Mouse (Mus musculus): ENCODE measurements around the gene Nuak2.
"Not testable (repeated sequence)": the region's sequence is repeated elsewhere in the genome, so short reads cannot be mapped to it uniquely, and the experiment has no call there.

The Nuak2 gene

GRCm38 (mm10) chr1:132315889-132316624 lies at the start of gene Nuak2:
Nuak2 (plus strand) TSS chr1:132316126.
- DNase-seq: peak; percentile 91

- DNase-seq: peak; percentile 58
Observed at GRCm38 (mm10) chr1:132266791-132267557, 49.0 kb upstream of the Nuak2 start.

- DNase-seq: no peak
Observed at GRCm38 (mm10) chr1:132267959-132268358, 48.0 kb upstream of the Nuak2 start.

GRCm38 (mm10) chr1:132268418-132269060 lies 47.4 kb upstream of the Nuak2 start:
- DNase-seq: no peak

- no peak for DNase-seq
Observed at GRCm38 (mm10) chr1:132271237-132271636, 44.7 kb upstream of the Nuak2 start.

- no peak for DNase-seq
Observed at GRCm38 (mm10) chr1:132276694-132277093, 39.2 kb upstream of the Nuak2 start.

GRCm38 (mm10) chr1:132277124-132277523 lies 38.8 kb upstream of the Nuak2 start:
- no peak for DNase-seq

- not testable (repeated sequence) for DNase-seq
Observed at GRCm38 (mm10) chr1:132280636-132281035, 35.3 kb upstream of the Nuak2 start.

- DNase-seq: no peak
Observed at GRCm38 (mm10) chr1:132281523-132282176, 34.3 kb upstream of the Nuak2 start.

GRCm38 (mm10) chr1:132282177-132282536 lies 33.8 kb upstream of the Nuak2 start:
- DNase-seq: no peak

- DNase-seq: no peak
Observed at GRCm38 (mm10) chr1:132283018-132283417, 32.9 kb upstream of the Nuak2 start.

GRCm38 (mm10) chr1:132286735-132287134 lies 29.2 kb upstream of the Nuak2 start:
- no peak for DNase-seq

- DNase-seq: no peak
Observed at GRCm38 (mm10) chr1:132287445-132287844, 28.5 kb upstream of the Nuak2 start.

GRCm38 (mm10) chr1:132287991-132288451 lies 27.9 kb upstream of the Nuak2 start:
- DNase-seq: no peak

- DNase-seq: no peak
Observed at GRCm38 (mm10) chr1:132289965-132290364, 26.0 kb upstream of the Nuak2 start.

- DNase-seq: no peak
Observed at GRCm38 (mm10) chr1:132290921-132291675, 24.8 kb upstream of the Nuak2 start.

- no peak for DNase-seq
Observed at GRCm38 (mm10) chr1:132291706-132292105, 24.2 kb upstream of the Nuak2 start.

GRCm38 (mm10) chr1:132292318-132293129 lies 23.4 kb upstream of the Nuak2 start:
- peak; percentile 62 for DNase-seq

- DNase-seq: no peak
Observed at GRCm38 (mm10) chr1:132295506-132295905, 20.4 kb upstream of the Nuak2 start.

GRCm38 (mm10) chr1:132296051-132296450 lies 19.9 kb upstream of the Nuak2 start:
- peak; percentile 71 for DNase-seq

- DNase-seq: peak; percentile 65
Observed at GRCm38 (mm10) chr1:132298425-132298800, 17.5 kb upstream of the Nuak2 start, which contains the start of gene Klhdc8a. Klhdc8a (plus strand) TSS chr1:132298626.
